Mouse (Mus musculus) hindbrain, embryonic 10.5 days (tissue): Measurements from ENCODE around the gene Dnaja2. TPM values are rescaled to one million over a fixed set of nuclear protein-coding genes. Genes with fewer than 3 reads are reported as not detected.

Experiments
- DNase-seq: peaks from one replicate; pipeline ENCODE4 v3.0.0-alpha.2; 2017; ENCODE audit warnings: low spot score
- H3K27ac ChIP-seq: fragments of 300-500 bp; sonication (generic); 2 replicates; pipeline ENCODE4 v1.5.1; 2016; ENCODE audit warnings: mild to moderate bottlenecking, moderate library complexity
- H3K27me3 ChIP-seq: fragments of 300-500 bp; sonication (generic); 2 replicates; pipeline ENCODE4 v1.6.1; 2016; ENCODE audit warnings: mild to moderate bottlenecking; ENCODE audit not compliant: poor library complexity, insufficient read depth, severe bottlenecking
- H3K36me3 ChIP-seq: fragments of 300-500 bp; sonication (generic); 2 replicates; pipeline ENCODE4 v1.6.1; 2016; ENCODE audit warnings: mild to moderate bottlenecking, moderate library complexity
- H3K4me1 ChIP-seq: fragments of 300-500 bp; sonication (generic); replicated peaks from 2 replicates; pipeline ENCODE4 v1.6.1; 2016; ENCODE audit warnings: mild to moderate bottlenecking
- H3K4me3 ChIP-seq: fragments of 300-500 bp; sonication (generic); 2 replicates; pipeline ENCODE4 v1.5.1; 2016; ENCODE audit warnings: mild to moderate bottlenecking, moderate library complexity
- H3K9me3 ChIP-seq: fragments of 300-500 bp; sonication (generic); 2 replicates; pipeline ENCODE4 v1.6.1; 2016; ENCODE audit warnings: mild to moderate bottlenecking, moderate library complexity
- WGBS: fragments of 180-500 bp; shearing (Covaris S2); methylation state at CpG from one replicate; pipeline ENCODE4 v1.1.7; 2016; 5-methylcytosine and 5-hydroxymethylcytosine counted together
- polyA plus RNA-seq: library from polyadenylated mRNA; unstranded; fragments of >200 nt; fragmentation: Nextera tagmentation; extraction: Ambion mirVana; gene quantifications from 2 replicates; pipeline ENCODE4 v1.2.1, GENCODE M21; 2016

Gene Dnaja2
- polyA plus RNA-seq, 1 experiment from 2014 or later, result 173 TPM

DNA sequence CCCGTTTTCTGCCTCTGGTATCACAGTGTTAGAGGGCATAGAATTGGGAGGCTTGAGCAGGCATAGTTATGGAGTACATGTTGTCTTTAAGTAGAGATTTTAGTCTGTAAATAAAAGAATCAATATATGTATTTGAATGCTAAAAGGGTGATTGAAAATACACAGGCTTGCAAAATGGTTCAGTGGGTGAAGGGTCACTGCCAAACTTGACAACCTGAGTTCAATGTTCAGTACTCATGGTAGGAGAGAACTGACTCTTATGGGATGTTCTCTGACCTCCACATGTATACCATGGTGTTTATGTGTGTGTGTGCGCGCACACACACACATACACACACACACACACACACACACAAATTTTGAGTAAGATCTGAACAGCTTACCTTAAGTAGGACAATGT, 22.5 kb upstream of the Dnaja2 start:
- Histone ChIP-seq H3K4me3 (no peak overlapping the region), H3K36me3 (no peaks in the 10 kb centered on the region), H3K27ac (no peak overlapping the region), H3K27me3 (no peaks in the 10 kb centered on the region), H3K4me1 (no peaks in the 10 kb centered on the region), H3K9me3 (no peaks in the 10 kb centered on the region)
- 89% methylated on average over 3 of the region's 3 CpGs for WGBS
- no peak for DNase-seq

DNA sequence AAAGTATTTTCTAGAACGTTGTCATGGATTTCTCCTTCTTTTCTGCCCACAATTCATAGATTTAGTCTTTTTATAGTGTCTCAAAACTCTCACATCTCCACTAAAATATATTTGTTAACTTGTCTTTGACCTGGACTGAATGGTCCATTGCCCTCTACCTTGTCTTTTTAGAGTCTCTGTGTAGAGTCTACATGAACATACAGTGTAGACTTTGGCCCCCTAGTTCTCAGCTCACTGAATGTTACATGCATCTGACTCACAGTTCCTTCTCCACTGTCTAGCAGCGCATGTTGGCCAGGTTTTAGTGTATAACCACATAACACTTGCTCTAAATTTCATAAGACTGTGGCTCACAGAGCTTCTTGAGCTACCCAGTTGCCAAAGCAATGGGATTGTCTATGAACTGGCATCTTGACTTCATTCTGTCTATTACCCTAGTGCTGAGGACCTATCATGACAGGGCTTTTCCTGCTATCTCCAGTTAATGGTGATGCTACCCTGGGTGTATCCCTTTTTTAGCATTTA, 18.9 kb upstream of the Dnaja2 start:
- 88% methylated on average over 2 of the region's 2 CpGs for WGBS
- Histone ChIP-seq H3K27me3 (no peaks in the 10 kb centered on the region), H3K4me1 (no peaks in the 10 kb centered on the region), H3K36me3 (no peaks in the 10 kb centered on the region), H3K9me3 (no peaks in the 10 kb centered on the region), H3K27ac (no peak overlapping the region), H3K4me3 (no peak overlapping the region)
- no peak for DNase-seq

DNA sequence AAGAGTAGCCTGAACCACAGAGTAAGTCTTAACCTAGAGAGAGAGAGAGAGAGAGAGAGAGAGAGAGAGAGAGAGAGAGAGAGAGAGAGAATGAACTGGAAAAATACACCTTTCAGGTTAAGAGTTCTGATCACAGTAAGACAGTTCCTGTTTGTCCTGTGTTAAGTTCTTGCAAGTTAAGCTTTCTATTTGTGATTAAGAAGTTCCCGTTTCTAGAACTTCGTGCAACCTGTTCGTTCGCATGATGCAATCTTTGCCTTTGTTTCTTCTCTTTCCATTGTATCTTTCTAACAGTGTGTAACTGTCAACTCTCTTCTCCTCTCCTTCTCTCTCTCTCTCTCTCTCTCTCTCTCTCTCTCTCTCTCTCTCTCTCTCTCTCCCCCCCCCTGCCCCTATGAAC, 15.3 kb upstream of the Dnaja2 start:
- WGBS, result 90% methylated on average over 4 of the region's 4 CpGs
- Histone ChIP-seq H3K4me1 (no peaks in the 10 kb centered on the region), H3K27me3 (no peaks in the 10 kb centered on the region), H3K9me3 (no peaks in the 10 kb centered on the region), H3K36me3 (no peaks in the 10 kb centered on the region), H3K27ac (no peak overlapping the region), H3K4me3 (no peak overlapping the region)
- DNase-seq, result no peak

DNA sequence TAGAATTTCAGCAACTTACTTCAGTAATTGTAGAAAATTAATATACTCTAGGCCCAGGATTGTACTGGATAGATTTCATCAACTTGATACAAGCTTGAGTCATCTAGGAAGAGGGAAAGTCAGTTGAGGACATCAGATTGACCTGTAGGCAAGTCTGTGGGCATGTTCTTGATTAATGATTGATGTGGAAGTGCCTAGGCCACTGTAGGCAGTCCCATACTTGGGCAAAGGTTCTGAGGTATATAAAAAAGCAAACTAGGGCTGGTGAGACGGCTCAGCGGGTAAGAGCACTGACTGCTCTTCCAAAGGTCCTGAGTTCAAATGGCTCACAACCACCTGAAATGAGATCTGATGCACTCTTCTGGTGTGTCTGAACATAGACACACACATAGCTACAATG, 12.7 kb upstream of the Dnaja2 start:
- H3K4me3 ChIP-seq, result no peak overlapping the region
- no peaks in the 10 kb centered on the region for H3K36me3 ChIP-seq
- H3K27ac ChIP-seq, result no peak overlapping the region
- H3K9me3 ChIP-seq, result no peaks in the 10 kb centered on the region
- no peaks in the 10 kb centered on the region for H3K27me3 ChIP-seq
- no peak for DNase-seq
- WGBS, result 94% methylated on average over 2 of the region's 2 CpGs
- H3K4me1 ChIP-seq, result no peaks in the 10 kb centered on the region

DNA sequence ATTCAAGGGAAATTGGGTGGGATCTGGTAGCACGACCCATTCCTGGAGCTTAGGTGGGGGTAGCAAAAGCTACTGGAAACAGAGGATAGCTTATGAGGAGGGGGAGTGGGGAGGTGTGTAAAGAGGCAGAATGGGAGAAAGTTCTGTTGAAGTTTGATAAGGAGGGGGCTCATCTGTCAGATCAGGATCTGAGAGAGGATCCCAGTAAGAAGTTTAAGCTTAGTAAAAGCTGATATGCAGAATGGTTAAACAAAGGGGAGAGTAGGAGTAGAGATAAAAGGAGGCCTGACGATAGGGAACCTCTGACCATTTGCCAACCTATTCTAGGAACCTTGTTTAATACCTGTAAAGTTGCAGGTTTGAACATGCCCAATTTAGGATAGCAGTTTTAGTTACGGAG, 10.0 kb upstream of the Dnaja2 start:
- WGBS, result 77% methylated on average over 3 of the region's 3 CpGs

DNA sequence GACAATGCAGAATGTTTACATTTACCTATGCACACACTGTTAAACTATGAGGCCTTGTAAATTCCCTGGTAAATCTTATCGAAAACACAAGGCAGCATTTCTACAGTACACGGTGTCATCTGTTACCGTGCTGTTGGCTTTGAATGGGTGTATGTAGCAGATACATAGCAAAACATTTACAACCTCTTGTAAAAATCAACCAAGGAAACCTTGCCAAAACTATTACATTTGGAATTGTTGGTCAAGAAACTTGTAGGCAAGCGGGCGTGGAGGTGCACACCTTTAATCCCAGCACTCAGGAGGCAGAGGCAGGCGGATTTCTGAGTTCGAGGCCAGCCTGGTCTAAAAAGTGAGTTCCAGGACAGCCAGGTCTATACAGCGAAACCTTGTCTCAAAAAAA, 8.2 kb upstream of the Dnaja2 start:
- WGBS, result 94% methylated on average over 8 of the region's 8 CpGs
- Histone ChIP-seq H3K36me3 (no peaks in the 10 kb centered on the region), H3K9me3 (no peaks in the 10 kb centered on the region), H3K27ac (no peak overlapping the region), H3K27me3 (no peaks in the 10 kb centered on the region), H3K4me3 (no peak overlapping the region), H3K4me1 (no peaks in the 10 kb centered on the region)
- no peak for DNase-seq

More for the DNA sequence above, 10.0 kb upstream of the Dnaja2 start:
- H3K4me1 ChIP-seq, result no peaks in the 10 kb centered on the region
- no peak for DNase-seq
- H3K9me3 ChIP-seq, result no peaks in the 10 kb centered on the region
- no peaks in the 10 kb centered on the region for H3K36me3 ChIP-seq
- no peak overlapping the region for H3K27ac ChIP-seq
- H3K27me3 ChIP-seq, result no peaks in the 10 kb centered on the region
- H3K4me3 ChIP-seq, result no peak overlapping the region

DNA sequence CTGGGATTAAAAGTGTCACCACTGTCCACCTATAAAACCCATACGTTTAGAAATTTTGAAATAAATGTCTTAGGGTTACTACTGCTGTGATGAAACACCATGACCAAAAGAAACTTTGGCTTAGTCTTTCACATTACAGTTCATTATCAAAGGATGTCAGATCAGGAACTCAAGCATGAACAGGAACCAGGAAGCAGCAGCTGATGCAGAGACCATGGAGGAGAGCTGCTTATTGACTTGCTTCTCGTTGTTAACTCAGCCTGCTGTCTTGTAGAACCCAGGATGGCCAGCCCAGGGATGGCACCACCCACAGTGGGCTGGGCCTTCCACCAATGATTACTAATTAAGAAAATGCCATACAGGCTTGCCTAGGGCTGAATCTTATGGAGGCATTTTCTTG, 4.8 kb upstream of the Dnaja2 start:
- Histone ChIP-seq H3K4me1 (peaks cover 6% of the 10 kb centered on the region), H3K4me3 (no peak overlapping the region), H3K27me3 (no peaks in the 10 kb centered on the region), H3K27ac (no peak overlapping the region), H3K9me3 (no peaks in the 10 kb centered on the region), H3K36me3 (no peaks in the 10 kb centered on the region)
- DNase-seq, result no peak
- 73% methylated on average over 2 of the region's 2 CpGs for WGBS

DNA sequence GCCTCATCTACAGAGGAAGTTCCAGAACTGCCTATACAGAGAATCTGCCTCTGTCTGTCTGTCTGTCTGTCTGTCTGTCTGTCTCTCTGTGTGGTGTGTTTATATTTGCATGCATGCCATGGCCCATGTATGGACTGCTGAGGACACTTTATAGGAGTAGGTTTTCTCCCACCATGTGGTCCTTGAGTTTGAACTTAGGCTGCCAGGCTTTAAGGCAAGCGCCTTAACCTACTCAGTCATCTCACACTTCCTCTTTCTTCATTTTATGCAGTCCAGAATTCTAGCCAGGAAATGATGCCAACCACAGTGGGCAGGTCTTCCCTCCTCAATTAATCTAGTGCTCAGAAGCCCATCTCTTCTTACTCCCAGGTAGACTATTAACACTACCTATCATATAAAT, 4.1 kb upstream of the Dnaja2 start:
- no peak overlapping the region for H3K4me3 ChIP-seq
- no peak for DNase-seq
- H3K9me3 ChIP-seq, result no peaks in the 10 kb centered on the region
- no peak overlapping the region for H3K27ac ChIP-seq
- H3K4me1 ChIP-seq, result peaks cover 7% of the 10 kb centered on the region
- WGBS, result 94% methylated on average over 1 of the region's 1 CpGs
- no peaks in the 10 kb centered on the region for H3K36me3 ChIP-seq
- H3K27me3 ChIP-seq, result no peaks in the 10 kb centered on the region

DNA sequence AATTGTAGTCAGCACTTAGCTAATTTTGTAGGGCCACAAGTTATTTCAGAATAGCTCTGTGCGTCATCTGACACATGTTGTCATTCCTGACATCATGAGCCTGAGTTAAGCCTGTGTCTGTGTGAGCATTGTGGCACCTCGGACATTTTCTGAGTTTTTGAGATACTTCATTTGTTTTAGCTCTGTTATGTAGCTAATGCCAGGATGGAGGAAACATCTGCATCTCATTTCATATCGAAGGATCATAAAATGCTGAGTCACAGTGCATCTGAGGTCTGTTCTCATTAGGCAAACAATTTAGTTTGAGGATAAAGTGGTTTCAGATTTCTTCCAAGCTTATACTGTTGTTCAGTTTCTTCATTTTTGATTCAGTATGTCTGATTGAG, 2.5 kb upstream of the Dnaja2 start:
- Histone ChIP-seq H3K27ac (no peak overlapping the region), H3K36me3 (peaks cover 10% of the 10 kb centered on the region), H3K4me3 (no peak overlapping the region), H3K27me3 (no peaks in the 10 kb centered on the region), H3K9me3 (no peaks in the 10 kb centered on the region), H3K4me1 (peaks cover 14% of the 10 kb centered on the region)
- WGBS, result 86% methylated on average over 3 of the region's 3 CpGs
- DNase-seq, result no peak

DNA sequence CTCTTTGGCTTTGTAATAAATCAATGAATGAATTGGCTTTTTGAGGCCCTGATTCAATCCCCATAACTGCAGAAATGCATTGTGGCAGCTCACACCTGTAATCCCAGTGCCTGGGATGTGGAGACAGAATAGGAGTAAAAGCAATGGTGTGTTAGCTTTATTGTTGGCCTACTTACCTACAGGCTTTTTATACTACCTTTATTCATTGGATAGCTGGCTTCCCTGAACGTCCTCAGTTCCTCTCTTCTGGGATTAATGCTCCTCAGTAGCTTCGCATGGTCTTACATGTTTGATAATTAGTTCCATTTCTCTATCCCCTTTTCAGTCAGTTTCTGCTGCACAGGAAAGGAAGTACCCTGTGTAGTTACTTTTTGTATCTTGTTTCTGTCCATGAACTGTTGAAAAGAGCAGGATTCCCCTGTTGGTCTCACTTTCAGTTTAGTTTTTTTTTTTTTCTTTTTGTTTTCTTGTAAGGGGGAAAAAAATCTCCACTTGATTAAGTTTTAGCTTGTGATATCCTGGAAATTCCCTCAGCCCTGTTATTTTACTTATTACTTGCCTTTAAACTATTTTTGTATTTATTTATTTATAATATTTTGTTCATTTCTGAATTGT, 1.9 kb upstream of the Dnaja2 start:
- no peak overlapping the region for H3K4me3 ChIP-seq
- 71% methylated on average over 2 of the region's 2 CpGs for WGBS
- no peaks in the 10 kb centered on the region for H3K27me3 ChIP-seq
- peaks cover 15% of the 10 kb centered on the region for H3K36me3 ChIP-seq
- no peak overlapping the region for H3K27ac ChIP-seq
- H3K4me1 ChIP-seq, result peaks cover 14% of the 10 kb centered on the region
- DNase-seq, result no peak
- H3K9me3 ChIP-seq, result no peaks in the 10 kb centered on the region

DNA sequence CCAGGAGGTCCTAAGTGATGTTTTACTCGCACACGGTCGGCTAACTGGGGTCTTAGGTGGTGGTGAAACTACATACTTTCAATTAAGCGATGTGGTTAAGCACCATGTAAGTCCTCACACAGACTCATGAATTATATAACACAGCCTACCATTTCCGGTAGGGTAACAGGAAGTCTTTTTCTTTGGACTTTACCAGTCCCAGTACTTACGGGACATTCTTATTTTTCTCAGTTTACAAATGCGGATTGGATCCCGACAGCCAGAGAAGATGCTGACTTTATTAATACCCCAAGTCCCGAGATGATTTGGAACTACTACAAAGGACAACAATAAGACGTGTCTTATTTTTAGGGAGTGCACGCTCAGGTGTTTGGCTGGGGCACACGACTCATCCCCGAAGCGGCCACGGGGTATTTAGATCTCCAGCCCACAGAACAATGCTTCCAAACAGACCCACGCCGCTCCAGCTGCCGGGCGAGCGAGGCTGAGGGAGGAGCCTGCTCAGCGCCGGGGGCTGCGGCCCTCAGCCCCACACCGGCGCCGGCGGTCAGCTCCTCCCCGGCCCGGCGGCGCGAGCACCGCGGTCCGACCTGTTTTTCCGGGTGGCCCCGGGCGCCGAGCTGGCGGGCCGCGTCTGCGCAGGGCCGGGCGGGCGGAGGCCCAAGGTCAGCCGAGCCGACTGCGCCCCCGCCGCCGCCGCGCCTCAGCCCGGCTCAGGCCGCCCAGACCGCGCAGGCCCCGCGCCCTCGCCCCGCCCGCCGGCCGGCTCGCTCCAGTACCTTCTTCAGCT, 558 bp downstream of the Dnaja2 start:
- DNase-seq, result peak; percentile 6
- Histone ChIP-seq H3K4me3 (peak overlapping the region; percentile 90), H3K9me3 (no peaks in the 10 kb centered on the region), H3K27ac (peak overlapping the region; percentile 96), H3K27me3 (no peaks in the 10 kb centered on the region), H3K4me1 (peaks cover 14% of the 10 kb centered on the region), H3K36me3 (peaks cover 40% of the 10 kb centered on the region)
- under 1% methylated on average over 63 of the region's 66 CpGs for WGBS

DNA sequence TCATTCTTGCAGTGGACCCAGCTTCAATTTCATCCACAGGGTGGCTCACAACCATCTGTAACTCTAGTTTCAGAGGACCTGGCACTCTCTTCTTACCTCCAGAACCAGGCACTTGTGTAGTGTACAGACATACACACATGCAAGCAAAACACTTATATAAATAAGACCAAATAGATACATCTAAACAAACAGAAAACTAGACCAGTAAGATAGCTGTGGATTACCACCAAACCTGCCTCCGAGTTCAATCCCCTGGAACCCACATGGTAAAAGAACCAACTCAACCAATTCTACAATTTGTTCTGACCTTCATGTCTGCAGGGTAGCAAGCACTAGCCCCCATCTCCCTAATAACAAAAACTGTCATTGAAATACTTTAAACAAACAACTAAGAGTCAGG, 3.2 kb downstream of the Dnaja2 start:
- Histone ChIP-seq H3K4me1 (peaks cover 14% of the 10 kb centered on the region), H3K9me3 (no peaks in the 10 kb centered on the region), H3K4me3 (no peak overlapping the region), H3K27ac (no peak overlapping the region), H3K27me3 (no peaks in the 10 kb centered on the region), H3K36me3 (peaks cover 66% of the 10 kb centered on the region)
- WGBS, result 96% methylated on average over 1 of the region's 1 CpGs
- no peak for DNase-seq

DNA sequence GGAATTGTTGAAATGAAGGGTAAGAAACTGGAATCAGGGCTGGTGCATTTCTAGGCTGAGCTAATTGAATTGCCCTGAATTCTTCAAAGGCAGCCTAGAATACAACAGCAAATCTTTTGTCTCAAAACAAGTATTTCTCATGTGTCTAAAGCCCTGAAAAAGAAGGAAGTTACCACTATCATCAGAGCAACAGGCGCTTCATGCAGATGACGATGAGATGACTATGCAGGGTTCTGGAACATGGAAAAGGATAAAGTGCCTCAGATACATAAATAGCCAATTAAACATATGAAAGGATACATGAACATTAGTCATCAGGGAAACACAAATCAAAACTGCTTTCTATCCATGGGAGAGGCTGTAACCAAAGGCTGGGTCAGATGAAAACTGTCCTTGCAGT, 18.8 kb downstream of the Dnaja2 start:
- no peak for DNase-seq
- H3K27ac ChIP-seq, result no peak overlapping the region
- no peak overlapping the region for H3K4me3 ChIP-seq
- H3K4me1 ChIP-seq, result no peaks in the 10 kb centered on the region
- H3K36me3 ChIP-seq, result peaks cover 84% of the 10 kb centered on the region
- WGBS, result 98% methylated on average over 2 of the region's 2 CpGs
- no peaks in the 10 kb centered on the region for H3K9me3 ChIP-seq
- H3K27me3 ChIP-seq, result no peaks in the 10 kb centered on the region
